Mouse (Mus musculus): Measurements from ENCODE around the gene Ptpn14.

Gene Ptpn14

GRCm38 (mm10) chr1:189772707-189773106 is 44.6 kb downstream of the Ptpn14 start:
- DNase-seq (ENCODE audit: low spot score): no peak

GRCm38 (mm10) chr1:189774778-189775177 is 46.7 kb downstream of the Ptpn14 start:
- DNase-seq (ENCODE audit: low spot score): no peak

DNA sequence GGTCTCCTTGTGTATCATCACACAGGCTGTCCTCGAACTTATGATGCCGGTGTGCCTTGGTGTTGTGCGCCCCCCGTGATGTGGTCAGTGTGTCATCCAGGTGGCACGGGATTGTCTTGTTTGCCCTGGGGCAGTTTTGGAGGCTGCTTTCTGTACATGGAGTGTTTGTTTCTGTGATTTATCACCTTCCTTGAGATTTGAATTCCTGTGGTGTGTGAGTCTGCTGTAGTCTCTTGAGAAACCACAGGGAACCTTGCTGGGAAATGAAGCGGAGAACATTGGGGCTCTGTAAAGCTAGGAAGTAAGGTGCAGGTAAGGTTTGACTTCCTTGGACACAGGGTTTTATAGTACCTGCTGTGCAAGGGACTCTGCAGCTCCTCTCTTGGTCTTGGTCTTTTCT is 49.1 kb downstream of the Ptpn14 start:
- DNase-seq (ENCODE audit: low spot score): no peak

- DNase-seq (ENCODE audit: low spot score): no peak
Observed at GRCm38 (mm10) chr1:189778343-189778742, 50.3 kb downstream of the Ptpn14 start.

GRCm38 (mm10) chr1:189779226-189779625 is 51.2 kb downstream of the Ptpn14 start:
- no peak for DNase-seq (ENCODE audit: low spot score)

DNA sequence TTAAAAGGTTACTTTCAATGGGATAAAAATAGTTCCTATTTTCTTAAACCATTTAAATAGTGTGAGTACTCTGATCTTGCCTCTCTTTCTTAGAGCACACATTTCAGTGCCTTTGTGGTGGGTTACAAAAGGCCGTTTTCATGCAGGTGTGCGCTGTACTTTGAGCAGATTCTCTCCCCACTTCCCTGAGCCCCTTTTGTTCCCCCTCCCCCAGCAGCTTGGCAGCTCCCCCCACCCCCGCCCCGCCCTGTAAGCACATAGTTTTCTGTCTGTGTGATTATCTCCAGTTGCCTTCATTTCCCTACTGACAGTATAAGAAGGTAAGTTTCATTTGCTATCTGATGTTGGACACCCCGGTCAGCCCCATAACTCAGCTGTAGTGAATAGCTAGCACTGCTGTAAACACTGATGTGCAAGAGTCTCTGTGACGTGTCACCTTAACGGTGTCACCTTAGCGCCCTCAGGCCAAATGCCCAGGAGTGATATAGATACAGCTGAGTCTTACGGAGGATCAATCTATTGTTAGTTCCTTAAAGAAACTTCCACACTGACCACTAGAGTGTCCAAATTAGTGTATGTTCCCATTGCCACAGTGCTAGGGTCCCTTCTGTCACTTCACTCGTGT is 53.8 kb downstream of the Ptpn14 start:
- no peak for DNase-seq (ENCODE audit: low spot score)

- no peak for DNase-seq (ENCODE audit: low spot score)
Observed at GRCm38 (mm10) chr1:189782709-189783108, 54.6 kb downstream of the Ptpn14 start.

- DNase-seq (ENCODE audit: low spot score): no peak
Observed at GRCm38 (mm10) chr1:189784503-189784902, 56.4 kb downstream of the Ptpn14 start.

- no peak for DNase-seq (ENCODE audit: low spot score)
Observed at GRCm38 (mm10) chr1:189786707-189787485, 58.8 kb downstream of the Ptpn14 start.

GRCm38 (mm10) chr1:189789545-189789944 is 61.5 kb downstream of the Ptpn14 start:
- no peak for DNase-seq (ENCODE audit: low spot score)

GRCm38 (mm10) chr1:189790666-189791065 is 62.6 kb downstream of the Ptpn14 start:
- DNase-seq (ENCODE audit: low spot score): no peak

GRCm38 (mm10) chr1:189791534-189792217 is 63.6 kb downstream of the Ptpn14 start:
- DNase-seq (ENCODE audit: low spot score): no peak

- DNase-seq (ENCODE audit: low spot score): no peak
Observed at GRCm38 (mm10) chr1:189792560-189793195, 64.6 kb downstream of the Ptpn14 start.

DNA sequence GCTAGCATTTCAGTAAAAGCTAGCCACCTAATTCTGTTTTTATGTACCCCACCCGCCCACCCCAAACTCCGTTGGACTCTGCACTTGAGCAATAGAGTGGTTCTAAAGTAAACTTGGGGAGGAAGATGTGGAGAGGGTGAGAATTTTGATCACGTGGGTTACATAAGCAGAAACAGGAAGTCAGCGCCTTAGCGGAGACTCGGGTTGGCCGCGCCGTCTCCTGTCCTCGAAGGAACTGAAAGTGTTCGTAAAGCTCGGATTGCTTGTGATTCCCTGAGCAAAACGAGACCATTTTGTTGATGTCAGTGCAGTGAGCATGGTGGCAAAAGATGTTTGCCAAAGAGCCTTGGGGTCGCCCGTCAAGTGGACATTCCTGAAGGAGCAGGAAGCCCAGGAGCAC is 70.9 kb downstream of the Ptpn14 start:
- no peak for DNase-seq (ENCODE audit: low spot score)

DNA sequence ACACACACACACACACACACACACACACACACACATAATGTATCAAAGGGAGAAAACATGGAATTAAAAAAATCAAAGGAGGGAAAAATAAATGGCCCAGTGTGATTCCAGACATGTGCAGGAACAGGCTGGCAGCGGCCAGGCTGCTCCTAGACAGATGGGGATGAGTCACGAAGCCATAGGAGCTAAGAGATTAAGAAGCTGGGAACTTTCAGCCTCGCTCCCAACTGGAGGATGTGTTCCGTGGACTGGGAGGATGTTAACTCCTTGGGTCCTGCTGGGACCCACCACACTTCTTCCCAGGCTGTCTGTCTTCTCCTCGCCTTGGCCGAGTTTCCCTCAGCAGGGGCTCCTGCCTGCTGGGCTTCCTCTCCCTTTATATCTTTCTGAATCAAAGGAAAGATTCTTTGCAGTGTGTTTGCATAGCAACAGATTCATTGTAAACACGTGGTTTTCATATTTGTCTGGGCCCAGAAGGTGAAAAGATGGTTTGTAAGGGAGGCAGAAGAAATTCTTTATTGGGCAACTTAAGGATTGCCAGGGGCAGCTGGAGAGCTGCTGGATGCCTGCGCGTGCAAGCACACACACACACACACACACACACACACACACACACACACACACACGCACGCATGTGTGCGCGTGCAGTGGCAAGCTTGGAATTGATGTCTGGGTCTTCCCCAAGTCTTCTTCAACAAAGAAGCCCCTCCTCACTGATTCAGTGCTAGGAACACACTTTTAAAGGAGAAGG is 72.3 kb downstream of the Ptpn14 start:
- DNase-seq (ENCODE audit: low spot score): no peak

- no peak for DNase-seq (ENCODE audit: low spot score)
Observed at GRCm38 (mm10) chr1:189801303-189801702, 73.2 kb downstream of the Ptpn14 start.

GRCm38 (mm10) chr1:189802575-189802974 is 74.5 kb downstream of the Ptpn14 start:
- DNase-seq (ENCODE audit: low spot score): no peak

DNA sequence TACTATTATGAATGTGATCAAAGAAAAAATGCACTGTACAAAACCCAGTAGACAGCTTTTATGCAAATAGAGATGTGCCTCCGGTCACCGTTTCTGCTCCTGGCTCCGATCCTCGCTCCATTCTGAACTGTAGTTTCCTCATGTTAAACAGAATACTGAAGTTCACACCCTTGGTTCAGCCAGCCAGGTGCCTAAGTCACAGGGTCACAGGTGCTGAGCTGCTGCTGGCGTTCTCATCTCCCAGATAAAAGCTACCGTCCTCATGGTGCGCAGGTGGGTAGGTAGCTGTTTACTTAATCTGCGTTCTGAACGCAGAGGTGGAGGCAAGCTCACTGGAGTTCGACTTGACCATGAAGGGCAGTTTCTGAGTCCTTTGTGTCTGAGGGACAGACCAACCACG is 75.7 kb downstream of the Ptpn14 start:
- DNase-seq (ENCODE audit: low spot score): no peak

DNA sequence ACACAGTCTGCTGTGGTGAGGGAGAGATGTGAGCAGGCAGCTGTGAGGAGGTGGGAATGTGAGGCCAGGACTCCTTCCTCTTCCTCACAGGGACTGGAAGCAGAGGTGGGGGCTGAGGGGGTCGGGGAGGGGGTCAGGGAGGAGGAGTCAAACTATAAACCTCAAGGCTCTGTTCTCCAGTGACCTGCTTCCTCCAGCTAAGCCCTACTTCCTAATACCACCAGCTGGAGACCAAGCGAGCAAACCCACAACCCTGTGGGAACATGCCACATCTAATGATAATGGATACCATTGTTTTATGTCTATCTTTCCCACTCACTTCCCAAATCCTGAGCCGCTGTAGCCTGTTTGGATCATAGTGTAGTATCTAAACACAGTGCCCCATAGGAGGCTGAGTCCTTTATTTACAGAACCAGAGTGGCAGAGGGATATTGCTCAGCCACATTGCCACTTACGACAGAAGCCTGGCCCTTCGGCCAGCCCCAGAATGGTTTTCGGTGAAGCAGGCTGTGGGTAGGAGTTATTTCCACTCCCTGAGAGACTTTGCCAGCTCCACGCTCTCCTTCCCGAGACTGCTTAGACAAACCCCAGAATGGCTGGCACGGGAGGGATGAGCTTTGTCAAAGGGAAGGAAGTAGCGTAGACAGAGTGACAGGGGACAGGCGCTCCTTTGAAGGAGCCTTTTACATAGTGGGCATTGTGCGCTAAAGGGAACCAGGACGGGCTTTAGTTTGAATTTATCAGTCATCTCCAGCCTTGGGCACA is 78.6 kb downstream of the Ptpn14 start:
- no peak for DNase-seq (ENCODE audit: low spot score)

GRCm38 (mm10) chr1:189808015-189808414 is 79.9 kb downstream of the Ptpn14 start:
- no peak for DNase-seq (ENCODE audit: low spot score)

GRCm38 (mm10) chr1:189808453-189808852 is 80.4 kb downstream of the Ptpn14 start:
- no peak for DNase-seq (ENCODE audit: low spot score)
